Mouse (Mus musculus): ENCODE results near the gene Tor1a. TPM values are rescaled to one million over a fixed set of nuclear protein-coding genes. Genes with fewer than 3 reads are reported as not detected.
A peak's percentile ranks its signal among the peaks of the same experiment; 100 is the strongest.
"Not testable (repeated sequence)": the region's sequence is repeated elsewhere in the genome, so short reads cannot be mapped to it uniquely, and the experiment has no call there.

The Tor1a gene
- total RNA-seq, 4 experiments from 2014 or later, result 32.6 to 42.3 (median 37.4) TPM

DNA sequence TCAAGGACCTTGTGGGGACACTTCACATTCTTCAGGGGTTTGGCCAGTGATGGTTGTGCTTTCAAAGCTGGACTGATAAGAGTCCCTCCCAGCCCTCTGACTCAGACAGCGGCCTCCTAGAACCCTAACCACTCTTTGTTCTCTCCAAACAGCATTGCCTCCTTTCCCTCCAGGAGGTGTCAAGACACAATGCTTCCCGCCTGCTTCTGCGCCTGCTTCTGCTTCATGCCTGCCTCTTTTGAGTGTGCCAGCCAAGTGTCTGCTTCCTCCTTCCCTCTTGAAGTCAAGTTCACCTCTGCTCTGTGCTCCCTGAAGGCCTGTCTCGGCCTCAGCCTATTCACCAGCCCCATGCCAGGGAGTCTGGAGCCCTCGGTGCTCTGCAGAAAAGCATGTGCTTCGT lies 49.6 kb downstream of the Tor1a start:
- no peak for DNase-seq

DNA sequence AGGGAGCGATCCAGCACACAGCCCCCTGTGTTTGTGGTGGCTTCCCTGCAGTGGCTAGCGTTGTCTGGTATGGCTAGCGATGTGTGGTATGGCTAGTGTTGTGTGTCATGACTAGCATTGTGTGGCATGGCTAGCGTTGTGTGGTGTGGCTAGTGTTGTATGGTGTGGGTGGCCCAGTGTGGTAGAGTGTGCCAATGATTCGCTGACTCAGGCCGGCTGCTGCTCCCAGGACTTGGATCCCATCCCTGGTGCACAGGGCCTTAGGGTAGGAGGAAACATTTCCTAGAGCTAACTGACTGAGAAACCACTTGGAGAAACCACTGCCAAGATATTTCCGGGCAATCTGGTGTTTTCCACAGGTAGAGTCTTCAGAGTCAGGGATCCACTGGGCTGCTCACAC lies 50.1 kb downstream of the Tor1a start:
- no peak for DNase-seq

DNA sequence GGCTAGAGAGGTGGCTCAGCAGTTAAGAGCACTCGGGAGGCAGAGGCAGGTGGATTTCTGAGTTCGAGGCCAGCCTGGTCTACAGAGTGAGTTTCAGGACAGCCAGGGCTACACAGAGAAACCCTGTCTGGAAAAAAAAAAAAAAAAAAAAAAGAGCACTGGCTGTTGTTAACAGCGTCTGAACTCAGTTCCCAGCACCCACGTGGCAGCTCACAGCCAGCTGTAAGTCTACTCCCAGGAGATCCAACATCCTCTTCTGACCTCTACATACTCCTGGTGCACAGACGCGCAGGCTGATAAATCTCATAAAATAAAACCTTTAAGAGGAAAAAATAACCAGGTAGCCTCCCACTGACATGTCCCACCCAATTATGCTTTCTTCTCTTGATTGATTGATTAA lies 51.8 kb downstream of the Tor1a start:
- DNase-seq, result not testable (repeated sequence)

DNA sequence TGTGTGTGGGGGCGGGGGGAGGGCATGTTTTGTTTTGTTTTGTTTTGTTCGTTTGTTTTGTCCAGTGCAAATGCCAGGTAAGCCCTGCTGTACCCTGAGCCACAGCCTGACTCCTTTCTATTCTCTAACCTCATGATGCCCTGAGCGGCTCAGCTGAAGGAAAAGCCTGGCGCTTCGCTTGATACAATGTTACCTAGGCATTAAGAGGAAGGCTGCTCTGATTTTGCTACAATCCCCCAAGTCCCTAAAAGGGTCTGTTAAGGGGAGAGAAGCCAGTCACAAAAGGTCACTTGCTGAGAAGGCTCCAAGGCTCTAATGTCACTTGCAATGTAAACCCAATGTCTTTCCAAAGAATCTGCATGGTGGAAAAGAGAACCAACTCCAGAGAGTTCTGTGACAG lies 52.4 kb downstream of the Tor1a start:
- no peak for DNase-seq

DNA sequence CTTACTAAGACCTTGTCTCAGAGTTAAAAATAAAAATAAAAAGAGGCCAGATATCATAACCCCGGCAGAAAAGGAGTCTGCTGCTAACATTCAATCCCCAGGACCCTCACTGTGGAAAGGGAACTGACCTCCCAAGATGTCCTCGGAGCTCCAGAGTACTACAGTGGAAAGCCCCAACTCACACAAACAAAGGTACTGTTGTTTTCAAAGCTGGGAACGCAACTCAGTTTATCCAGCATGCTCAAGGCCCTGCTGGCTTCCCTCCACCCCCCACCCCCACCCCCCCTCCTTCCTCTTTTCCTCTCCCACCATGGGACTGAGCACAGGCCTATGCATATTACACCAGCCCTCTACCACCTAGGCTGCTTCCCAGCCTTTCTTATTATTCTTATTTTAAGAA lies 52.9 kb downstream of the Tor1a start:
- DNase-seq, result no peak

DNA sequence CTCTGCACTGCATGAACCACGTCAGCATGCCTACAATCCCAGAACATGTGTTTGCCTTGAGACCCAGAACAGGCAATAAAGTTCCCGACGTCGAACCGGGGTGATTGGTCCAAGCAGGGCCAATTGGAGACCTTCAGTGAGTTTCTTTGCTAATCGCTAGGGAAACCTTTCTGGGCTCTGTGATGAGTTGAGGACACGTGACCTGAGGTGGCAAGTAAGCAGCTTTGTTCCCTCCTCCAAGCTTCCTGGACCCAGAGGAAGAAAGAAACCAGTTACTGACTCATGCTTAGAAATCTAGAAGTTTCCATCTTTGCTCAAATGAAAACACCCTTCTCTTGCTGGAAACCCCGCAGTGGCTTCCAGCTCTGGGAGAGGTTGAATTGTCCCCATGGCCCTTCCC lies 54.7 kb downstream of the Tor1a start:
- no peak for DNase-seq

DNA sequence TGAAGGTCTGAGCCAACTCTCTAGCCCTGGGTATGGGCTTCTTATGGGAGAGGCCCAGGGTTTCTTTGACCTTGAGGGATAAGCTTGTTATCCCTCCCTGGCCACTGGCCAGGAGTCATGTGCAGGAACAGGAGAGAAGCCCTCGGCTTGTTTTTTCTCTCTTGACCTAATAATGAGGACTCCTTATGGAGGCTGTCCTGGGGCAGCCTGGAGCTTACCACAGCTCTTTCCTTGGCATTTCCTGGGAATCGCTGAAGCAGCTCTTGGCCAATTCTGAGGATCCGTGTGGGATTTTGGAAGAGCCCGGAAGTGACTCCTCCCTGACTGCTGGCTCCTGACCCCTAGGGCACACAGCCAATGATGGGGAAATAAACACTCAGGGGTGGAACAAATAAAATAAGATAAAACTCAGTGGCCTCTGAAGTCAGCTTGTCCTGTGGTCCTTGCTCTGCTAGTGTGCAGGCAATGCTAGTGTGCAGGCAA lies 55.4 kb downstream of the Tor1a start:
- DNase-seq, result peak; percentile 67

Other genes with a start within 250 kb of the Tor1a start
- gene 1700001O22Rik, start 164.3 kb downstream of the Tor1a start, total RNA-seq (2022), result 1 to 10 TPM; 3.6 to 6.2 (median 5.7) TPM
- 10 to 100 TPM; 40.1 to 77.8 (median 49.1) TPM for gene Ntmt1, start 160.1 kb downstream of the Tor1a start, total RNA-seq (2022)
- 10 to 100 TPM; 32.9 to 41.3 (median 33.4) TPM for gene Asb6, start 137.6 kb downstream of the Tor1a start, total RNA-seq (2022)
- gene Prrx2, start 133.0 kb downstream of the Tor1a start, total RNA-seq (2022), result 1 to 10 TPM in 2 of 4 experiments, under 1 TPM in 2; 0.59 to 2.2 (median 1.3) TPM
- gene Ptges, start 38.1 kb downstream of the Tor1a start, total RNA-seq (2022), result 10 to 100 TPM; 18.6 to 50.4 (median 35.4) TPM
- gene Tor1b, start 15.0 kb downstream of the Tor1a start, total RNA-seq (2022), result 10 to 100 TPM; 60.4 to 66.7 (median 65.7) TPM
- 10 to 100 TPM; 47.0 to 55.8 (median 53.3) TPM for gene BC005624, start 14.3 kb upstream of the Tor1a start, total RNA-seq (2022)
- 10 to 100 TPM; 32.6 to 45.6 (median 42.3) TPM for gene Usp20, start 14.3 kb upstream of the Tor1a start, total RNA-seq (2022)
- gene Fnbp1, start 174.1 kb upstream of the Tor1a start, total RNA-seq (2022), result 10 to 100 TPM; 45.9 to 89.0 (median 70.6) TPM
- 10 to 100 TPM; 61.9 to 93.4 (median 75.7) TPM for gene Gpr107, start 184.4 kb upstream of the Tor1a start, total RNA-seq (2022)

Data from adrenal gland, adult 8-10 months (tissue).